Mouse (Mus musculus): ENCODE data around the gene Tbx2. TPM values are rescaled to one million over a fixed set of nuclear protein-coding genes. Genes with fewer than 3 reads are reported as not detected.

Gene Tbx2
- total and polyA plus RNA-seq, 3 experiments, result 0.01 TPM; not detected in 2

GRCm38 (mm10) chr11:85792534-85793215 is 39.7 kb upstream of the Tbx2 start:
- TF ChIP-seq ZKSCAN1 (IDR thresholded peaks at IDR 0.05; ENCODE audit: low read depth, low read length) (no peak), POLR2AphosphoS2 (IDR thresholded peaks at IDR 0.05; ENCODE audit: low read length) (no peak), MAFK (IDR thresholded peaks at IDR 0.05; ENCODE audit: borderline replicate concordance, low read depth, low read length) (no peak), CTCF (IDR thresholded peaks at IDR 0.05 in 2 of 3, conservative IDR thresholded peaks at IDR 0.05 in 1 of 3; ENCODE audit: control insufficient read depth in 1 of 3, insufficient read depth in 1 of 3, low read depth in 2 of 3, low read length in 3 of 3, poor library complexity in 1 of 3, severe bottlenecking in 1 of 3) (no peak), MAX (IDR thresholded peaks at IDR 0.05; ENCODE audit: low read length) (no peak), ZNF384 (IDR thresholded peaks at IDR 0.05; ENCODE audit: low read depth, low read length) (no peak)
- Histone ChIP-seq H3K79me2 (ENCODE audit: control insufficient read depth, insufficient read depth, low read length, poor library complexity) (no peaks in the 10 kb centered on the region), H3K36me3 (ENCODE audit: control insufficient read depth in 1 of 2, insufficient read depth in 2 of 2, low read length in 2 of 2) (no peaks in the 10 kb centered on the region), H3K27ac (ENCODE audit: control insufficient read depth, low read depth, low read length) (no peak overlapping the region), H3K9me3 (replicated peaks; ENCODE audit: insufficient read depth, low read length) (no peaks in the 10 kb centered on the region), H3K27me3 (ENCODE audit: control insufficient read depth in 1 of 2, insufficient read depth in 2 of 2, low read length in 2 of 2) (no peaks in the 10 kb centered on the region), H3K9ac (ENCODE audit: control insufficient read depth, low read depth, low read length, poor library complexity, severe bottlenecking) (no peak overlapping the region), H3K4me1 (ENCODE audit: control insufficient read depth in 1 of 2, insufficient read depth in 2 of 2, low read length in 2 of 2) (no peaks in the 10 kb centered on the region), H3K4me3 (ENCODE audit: control insufficient read depth in 1 of 2, insufficient read depth in 1 of 2, low read depth in 2 of 2, low read length in 2 of 2) (no peak overlapping the region)
- DNase-seq (ENCODE audit: low read depth, low spot score), result no peak

GRCm38 (mm10) chr11:85799456-85799855 is 32.9 kb upstream of the Tbx2 start:
- H3K36me3 ChIP-seq (ENCODE audit: control insufficient read depth in 1 of 2, insufficient read depth in 2 of 2, low read length in 2 of 2), result peaks cover 0 to 7% of the 10 kb centered on the region in 2 experiments; a peak in 2 of 4 replicates
- no peaks in the 10 kb centered on the region for H3K79me2 ChIP-seq (ENCODE audit: control insufficient read depth, insufficient read depth, low read length, poor library complexity)
- no peaks in the 10 kb centered on the region for H3K27me3 ChIP-seq (ENCODE audit: control insufficient read depth in 1 of 2, insufficient read depth in 2 of 2, low read length in 2 of 2)
- no peak overlapping the region for H3K4me3 ChIP-seq (ENCODE audit: control insufficient read depth in 1 of 2, insufficient read depth in 1 of 2, low read depth in 2 of 2, low read length in 2 of 2)
- TF ChIP-seq USF1 (IDR thresholded peaks at IDR 0.05; ENCODE audit: low read depth, low read length), result no peak
- TF ChIP-seq MAX (IDR thresholded peaks at IDR 0.05; ENCODE audit: low read length), result no peak
- TF ChIP-seq MAZ (IDR thresholded peaks at IDR 0.05; ENCODE audit: low read depth, low read length), result no peak
- TF ChIP-seq ZC3H11A (IDR thresholded peaks at IDR 0.05; ENCODE audit: low read depth, low read length), result no peak
- TF ChIP-seq MXI1 (IDR thresholded peaks at IDR 0.05; ENCODE audit: low read depth, low read length), result no peak
- no peak for TF ChIP-seq TCF12 (IDR thresholded peaks at IDR 0.05; ENCODE audit: low read depth, low read length)
- no peak for TF ChIP-seq SIN3A (IDR thresholded peaks at IDR 0.05; ENCODE audit: low read length)
- no peak for TF ChIP-seq ZKSCAN1 (IDR thresholded peaks at IDR 0.05; ENCODE audit: low read depth, low read length)
- no peaks in the 10 kb centered on the region for H3K9me3 ChIP-seq (replicated peaks; ENCODE audit: insufficient read depth, low read length)
- no peak for DNase-seq (ENCODE audit: low read depth, low spot score)
- peaks cover 5 to 10% of the 10 kb centered on the region in 2 experiments for H3K4me1 ChIP-seq (ENCODE audit: control insufficient read depth in 1 of 2, insufficient read depth in 2 of 2, low read length in 2 of 2)
- H3K9ac ChIP-seq (ENCODE audit: control insufficient read depth, low read depth, low read length, poor library complexity, severe bottlenecking), result no peak overlapping the region
- H3K27ac ChIP-seq (ENCODE audit: control insufficient read depth, low read depth, low read length), result no peak overlapping the region

- Histone ChIP-seq H3K9me3 (replicated peaks; ENCODE audit: insufficient read depth, low read length) (no peaks in the 10 kb centered on the region), H3K27ac (ENCODE audit: control insufficient read depth, low read depth, low read length) (no peak overlapping the region), H3K27me3 (ENCODE audit: control insufficient read depth in 1 of 2, insufficient read depth in 2 of 2, low read length in 2 of 2) (no peaks in the 10 kb centered on the region), H3K4me3 (ENCODE audit: control insufficient read depth in 1 of 2, insufficient read depth in 1 of 2, low read depth in 2 of 2, low read length in 2 of 2) (no peak overlapping the region), H3K79me2 (ENCODE audit: control insufficient read depth, insufficient read depth, low read length, poor library complexity) (no peaks in the 10 kb centered on the region), H3K9ac (ENCODE audit: control insufficient read depth, low read depth, low read length, poor library complexity, severe bottlenecking) (no peak overlapping the region), H3K4me1 (ENCODE audit: control insufficient read depth in 1 of 2, insufficient read depth in 2 of 2, low read length in 2 of 2) (peaks cover 5 to 11% of the 10 kb centered on the region in 2 experiments), H3K36me3 (ENCODE audit: control insufficient read depth in 1 of 2, insufficient read depth in 2 of 2, low read length in 2 of 2) (peaks cover 0 to 9% of the 10 kb centered on the region in 2 experiments; a peak in 2 of 4 replicates)
- TF ChIP-seq ELF1 (IDR thresholded peaks at IDR 0.05; ENCODE audit: low read depth, low read length), result no peak
- TF ChIP-seq MAZ (IDR thresholded peaks at IDR 0.05; ENCODE audit: low read depth, low read length), result no peak
- no peak for TF ChIP-seq ZC3H11A (IDR thresholded peaks at IDR 0.05; ENCODE audit: low read depth, low read length)
- TF ChIP-seq JUND (IDR thresholded peaks at IDR 0.05; ENCODE audit: low read depth, low read length), result no peak
- TF ChIP-seq HCFC1 (IDR thresholded peaks at IDR 0.05; ENCODE audit: low read depth, low read length), result no peak
- no peak for TF ChIP-seq ETS1 (IDR thresholded peaks at IDR 0.05; ENCODE audit: low read depth, low read length)
- no peak for TF ChIP-seq RAD21 (IDR thresholded peaks at IDR 0.05; ENCODE audit: low read depth, low read length)
- TF ChIP-seq POLR2AphosphoS2 (IDR thresholded peaks at IDR 0.05; ENCODE audit: low read length), result no peak
- TF ChIP-seq E2F4 (IDR thresholded peaks at IDR 0.05; ENCODE audit: borderline replicate concordance, low read depth, low read length), result no peak
- no peak for TF ChIP-seq KAT2A (conservative IDR thresholded peaks at IDR 0.05; ENCODE audit: low read depth, low read length)
- no peak for TF ChIP-seq MXI1 (IDR thresholded peaks at IDR 0.05; ENCODE audit: low read depth, low read length)
- no peak for TF ChIP-seq NRF1 (IDR thresholded peaks at IDR 0.05; ENCODE audit: insufficient read depth, low read depth, low read length, poor library complexity, severe bottlenecking)
- no peak for TF ChIP-seq USF1 (IDR thresholded peaks at IDR 0.05; ENCODE audit: low read depth, low read length)
- no peak for TF ChIP-seq SIN3A (IDR thresholded peaks at IDR 0.05; ENCODE audit: low read length)
- no peak for TF ChIP-seq CTCF (IDR thresholded peaks at IDR 0.05 in 2 of 3, conservative IDR thresholded peaks at IDR 0.05 in 1 of 3; ENCODE audit: control insufficient read depth in 1 of 3, insufficient read depth in 1 of 3, low read depth in 2 of 3, low read length in 3 of 3, poor library complexity in 1 of 3, severe bottlenecking in 1 of 3)
- no peak for TF ChIP-seq RCOR1 (IDR thresholded peaks at IDR 0.05; ENCODE audit: low read depth, low read length)
- no peak for TF ChIP-seq MYC (IDR thresholded peaks at IDR 0.05; ENCODE audit: low read depth, low read length)
- no peak for TF ChIP-seq ZKSCAN1 (IDR thresholded peaks at IDR 0.05; ENCODE audit: low read depth, low read length)
- TF ChIP-seq EP300 (IDR thresholded peaks at IDR 0.05; ENCODE audit: low read depth in 1 of 2, low read length in 2 of 2), result no peak
- TF ChIP-seq ZNF384 (IDR thresholded peaks at IDR 0.05; ENCODE audit: low read depth, low read length), result no peak
- DNase-seq (ENCODE audit: low read depth, low spot score), result no peak
These were observed 32.5 kb upstream of the Tbx2 start for GRCm38 (mm10) chr11:85799856-85800255.

Measured in MEL (cell line).